Mouse (Mus musculus): ENCODE measurements around the gene Srarp. TPM values are rescaled to one million over a fixed set of nuclear protein-coding genes. Genes with fewer than 3 reads are reported as not detected.

Gene Srarp
- polyA plus RNA-seq, 1 experiment from 2014 or later = not detected

DNA sequence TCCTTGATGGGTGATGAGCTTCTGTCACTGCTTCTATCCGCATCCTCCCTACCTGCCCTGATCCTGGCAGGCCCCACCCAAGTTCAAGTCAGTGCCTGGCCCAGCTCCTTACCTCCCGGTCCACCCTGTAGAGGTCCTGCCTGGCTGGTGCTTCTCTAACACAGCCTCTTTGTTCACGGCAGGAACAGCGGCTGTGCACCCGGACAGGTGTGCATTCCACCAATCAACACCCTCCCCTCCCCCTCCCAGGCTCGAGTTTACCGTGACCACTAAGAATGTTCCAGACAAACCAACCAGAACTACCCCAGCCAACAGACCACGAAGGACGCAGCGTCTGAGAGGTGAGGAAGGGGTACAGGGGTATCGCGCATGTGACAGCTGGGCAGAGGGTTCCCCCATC, 37.4 kb downstream of the Srarp start, which contains the start of gene Clcnka:
Gene Clcnka, minus strand, starts transcription at position 180 of the 400 bp plus-strand sequence.
- Histone ChIP-seq H3K27ac (ENCODE audit: low read depth) (no peak within 1 kb of the TSS), H3K9me3 (ENCODE audit: control insufficient read depth, low read length) (no peaks in the 10 kb centered on the region), H3K4me3 (ENCODE audit: low read depth, low read length) (no peak within 1 kb of the TSS), H3K9ac (ENCODE audit: low read length) (no peak within 1 kb of the TSS), H3K4me1 (replicated peaks; ENCODE audit: control insufficient read depth, insufficient read depth, low read length) (peaks cover 5% of the 10 kb centered on the region; the same call in 1 of the 2 replicates), H3K27me3 (replicated peaks; ENCODE audit: control insufficient read depth, insufficient read depth, low read length) (no peaks in the 10 kb centered on the region), H3K36me3 (ENCODE audit: control insufficient read depth, insufficient read depth, low read length) (no peaks in the 10 kb centered on the region), H3K4me2 (ENCODE audit: low read length) (no peak within 1 kb of the TSS)
- no peak for DNase-seq (ENCODE audit: low spot score)
- no peak for ATAC-seq (replicated peaks; ENCODE audit: low FRiP score, low TSS enrichment, low read depth)
- WGBS = 57% methylated on average over 12 of the region's 12 CpGs

- Histone ChIP-seq H3K9me3 (ENCODE audit: control insufficient read depth, low read length) (no peaks in the 10 kb centered on the region), H3K27ac (ENCODE audit: low read depth) (no peak overlapping the region), H3K4me2 (ENCODE audit: low read length) (no peak overlapping the region), H3K4me1 (replicated peaks; ENCODE audit: control insufficient read depth, insufficient read depth, low read length) (peaks cover 5% of the 10 kb centered on the region; the same call in 1 of the 2 replicates), H3K9ac (ENCODE audit: low read length) (no peak overlapping the region), H3K27me3 (replicated peaks; ENCODE audit: control insufficient read depth, insufficient read depth, low read length) (no peaks in the 10 kb centered on the region), H3K36me3 (ENCODE audit: control insufficient read depth, insufficient read depth, low read length) (no peaks in the 10 kb centered on the region), H3K4me3 (ENCODE audit: low read depth, low read length) (no peak overlapping the region)
- ATAC-seq (replicated peaks; ENCODE audit: low FRiP score, low TSS enrichment, low read depth) (no peak), DNase-seq (ENCODE audit: low spot score) (no peak)
- WGBS = 72% methylated on average over 12 of the region's 12 CpGs
Observed at GRCm38 (mm10) chr4:141397861-141398260, 38.0 kb downstream of the Srarp start.

- ATAC-seq (replicated peaks; ENCODE audit: low FRiP score, low TSS enrichment, low read depth) (no peak), DNase-seq (ENCODE audit: low spot score) (no peak)
- Histone ChIP-seq H3K36me3 (ENCODE audit: control insufficient read depth, insufficient read depth, low read length) (no peaks in the 10 kb centered on the region), H3K27ac (ENCODE audit: low read depth) (no peak overlapping the region), H3K9me3 (ENCODE audit: control insufficient read depth, low read length) (no peaks in the 10 kb centered on the region), H3K9ac (ENCODE audit: low read length) (0 out of 2 replicates have a peak overlapping the region, but pooled peaks have one; percentile 2), H3K4me2 (ENCODE audit: low read length) (peak overlapping the region; percentile 36), H3K4me3 (ENCODE audit: low read depth, low read length) (no peak overlapping the region), H3K27me3 (replicated peaks; ENCODE audit: control insufficient read depth, insufficient read depth, low read length) (no peaks in the 10 kb centered on the region), H3K4me1 (replicated peaks; ENCODE audit: control insufficient read depth, insufficient read depth, low read length) (peaks cover 5% of the 10 kb centered on the region; the same call in 1 of the 2 replicates)
- 13% methylated on average over 16 of the region's 16 CpGs for whole genome bisulfite sequencing
Observed at GRCm38 (mm10) chr4:141394751-141395150, 41.2 kb downstream of the Srarp start.

- Histone ChIP-seq H3K36me3 (ENCODE audit: control insufficient read depth, insufficient read depth, low read length) (no peaks in the 10 kb centered on the region), H3K4me1 (replicated peaks; ENCODE audit: control insufficient read depth, insufficient read depth, low read length) (peaks cover 5% of the 10 kb centered on the region; the same call in 1 of the 2 replicates), H3K4me2 (ENCODE audit: low read length) (no peak overlapping the region), H3K9ac (ENCODE audit: low read length) (no peak overlapping the region), H3K27me3 (replicated peaks; ENCODE audit: control insufficient read depth, insufficient read depth, low read length) (no peaks in the 10 kb centered on the region), H3K27ac (ENCODE audit: low read depth) (no peak overlapping the region), H3K9me3 (ENCODE audit: control insufficient read depth, low read length) (no peaks in the 10 kb centered on the region), H3K4me3 (ENCODE audit: low read depth, low read length) (no peak overlapping the region)
- ATAC-seq (replicated peaks; ENCODE audit: low FRiP score, low TSS enrichment, low read depth) (no peak), DNase-seq (ENCODE audit: low spot score) (no peak)
- 81% methylated on average over 12 of the region's 12 CpGs for WGBS
Observed at GRCm38 (mm10) chr4:141391293-141391692, 44.6 kb downstream of the Srarp start.

- DNase-seq (ENCODE audit: low spot score) (no peak), ATAC-seq (replicated peaks; ENCODE audit: low FRiP score, low TSS enrichment, low read depth) (no peak)
- Histone ChIP-seq H3K36me3 (ENCODE audit: control insufficient read depth, insufficient read depth, low read length) (no peaks in the 10 kb centered on the region), H3K4me1 (replicated peaks; ENCODE audit: control insufficient read depth, insufficient read depth, low read length) (peaks cover under 1% of the 10 kb centered on the region; the same call in 1 of the 2 replicates), H3K4me2 (ENCODE audit: low read length) (no peak overlapping the region), H3K9me3 (ENCODE audit: control insufficient read depth, low read length) (no peaks in the 10 kb centered on the region), H3K27me3 (replicated peaks; ENCODE audit: control insufficient read depth, insufficient read depth, low read length) (peaks cover 2% of the 10 kb centered on the region; the same call in 1 of the 2 replicates), H3K27ac (ENCODE audit: low read depth) (no peak overlapping the region), H3K4me3 (ENCODE audit: low read depth, low read length) (no peak overlapping the region), H3K9ac (ENCODE audit: low read length) (no peak overlapping the region)
- WGBS = 73% methylated on average over 18 of the region's 18 CpGs
Observed at GRCm38 (mm10) chr4:141389366-141390150, 46.3 kb downstream of the Srarp start.

GRCm38 (mm10) chr4:141387933-141388332, 48.0 kb downstream of the Srarp start:
- Histone ChIP-seq H3K36me3 (ENCODE audit: control insufficient read depth, insufficient read depth, low read length) (no peaks in the 10 kb centered on the region), H3K4me1 (replicated peaks; ENCODE audit: control insufficient read depth, insufficient read depth, low read length) (peaks cover 2% of the 10 kb centered on the region; the same call in 1 of the 2 replicates), H3K27ac (ENCODE audit: low read depth) (no peak overlapping the region), H3K4me2 (ENCODE audit: low read length) (no peak overlapping the region), H3K4me3 (ENCODE audit: low read depth, low read length) (no peak overlapping the region), H3K27me3 (replicated peaks; ENCODE audit: control insufficient read depth, insufficient read depth, low read length) (peaks cover 16% of the 10 kb centered on the region), H3K9ac (ENCODE audit: low read length) (no peak overlapping the region), H3K9me3 (ENCODE audit: control insufficient read depth, low read length) (no peaks in the 10 kb centered on the region)
- ATAC-seq (replicated peaks; ENCODE audit: low FRiP score, low TSS enrichment, low read depth) = no peak
- 61% methylated on average over 5 of the region's 5 CpGs for WGBS
- DNase-seq (ENCODE audit: low spot score) = no peak

GRCm38 (mm10) chr4:141387093-141387784, 48.7 kb downstream of the Srarp start:
- Histone ChIP-seq H3K9ac (ENCODE audit: low read length) (no peak overlapping the region), H3K4me3 (ENCODE audit: low read depth, low read length) (no peak overlapping the region), H3K4me1 (replicated peaks; ENCODE audit: control insufficient read depth, insufficient read depth, low read length) (peaks cover 9% of the 10 kb centered on the region), H3K9me3 (ENCODE audit: control insufficient read depth, low read length) (no peaks in the 10 kb centered on the region), H3K27ac (ENCODE audit: low read depth) (no peak overlapping the region), H3K27me3 (replicated peaks; ENCODE audit: control insufficient read depth, insufficient read depth, low read length) (peaks cover 21% of the 10 kb centered on the region), H3K4me2 (ENCODE audit: low read length) (no peak overlapping the region), H3K36me3 (ENCODE audit: control insufficient read depth, insufficient read depth, low read length) (no peaks in the 10 kb centered on the region)
- whole genome bisulfite sequencing = 16% methylated on average over 5 of the region's 5 CpGs
- peak; percentile 15; the same call in 1 of the 2 replicates for ATAC-seq (replicated peaks; ENCODE audit: low FRiP score, low TSS enrichment, low read depth)
- peak; percentile 94 for DNase-seq (ENCODE audit: low spot score)

GRCm38 (mm10) chr4:141386150-141386549, 49.8 kb downstream of the Srarp start:
- H3K9me3 ChIP-seq (ENCODE audit: control insufficient read depth, low read length) = no peaks in the 10 kb centered on the region
- 75% methylated on average over 7 of the region's 7 CpGs for WGBS
- H3K4me1 ChIP-seq (replicated peaks; ENCODE audit: control insufficient read depth, insufficient read depth, low read length) = peaks cover 11% of the 10 kb centered on the region
- peaks cover 26% of the 10 kb centered on the region for H3K27me3 ChIP-seq (replicated peaks; ENCODE audit: control insufficient read depth, insufficient read depth, low read length)
- H3K27ac ChIP-seq (ENCODE audit: low read depth) = no peak overlapping the region
- no peak overlapping the region for H3K9ac ChIP-seq (ENCODE audit: low read length)
- ATAC-seq (replicated peaks; ENCODE audit: low FRiP score, low TSS enrichment, low read depth) = no peak
- H3K4me2 ChIP-seq (ENCODE audit: low read length) = no peak overlapping the region
- no peak for DNase-seq (ENCODE audit: low spot score)
- H3K36me3 ChIP-seq (ENCODE audit: control insufficient read depth, insufficient read depth, low read length) = no peaks in the 10 kb centered on the region
- no peak overlapping the region for H3K4me3 ChIP-seq (ENCODE audit: low read depth, low read length)
